In genomic region chr11:80396617-80397016, GRCm38 (mm10) we compare ENCODE assay signal across 35 mouse cellular contexts.
"Had no signal": no experiment of that assay in that cellular context is flagged by ENCODE, and none has a peak within 500 bp of the region (broad histone marks: within the 10 kb centered on the region; RNA-seq: fewer than 3 reads in every experiment).

No protein-coding gene starts in this region.

- DNase-seq: heart, postnatal 10 days; heart, postnatal 14 days; heart, postnatal 36 days; heart, postnatal 4 days; kidney, adult 11 months; kidney, adult 18-20 months; kidney, adult 2 months; kidney, adult 8-10 months; kidney, adult 9 months; kidney, postnatal 10 days; kidney, postnatal 14 days; kidney, postnatal 25 days; kidney, postnatal 36 days; kidney, postnatal 4 days; layer of hippocampus, adult 9-11 months; layer of hippocampus, postnatal 36 days had no signal

- H3K9me3 ChIP-seq: heart, embryonic 10.5 days; heart, embryonic 12.5 days; heart, embryonic 13.5 days; heart, embryonic 15.5 days; hindbrain, embryonic 10.5 days; hindbrain, embryonic 12.5 days; hindbrain, embryonic 13.5 days; hindbrain, embryonic 15.5 days; intestine, embryonic 15.5 days; kidney, embryonic 15.5 days had no signal

- H3K4me3 ChIP-seq: heart, embryonic 10.5 days; heart, embryonic 12.5 days; heart, embryonic 13.5 days; heart, embryonic 15.5 days; hindbrain, embryonic 10.5 days; hindbrain, embryonic 12.5 days; hindbrain, embryonic 13.5 days; hindbrain, embryonic 15.5 days; intestine, embryonic 15.5 days; kidney, embryonic 15.5 days; layer of hippocampus, adult 2 months had no signal

- H3K27ac ChIP-seq: heart, embryonic 10.5 days; heart, embryonic 13.5 days; heart, embryonic 15.5 days; hindbrain, embryonic 10.5 days; hindbrain, embryonic 12.5 days; hindbrain, embryonic 13.5 days; hindbrain, embryonic 14.5 days; hindbrain, embryonic 15.5 days; hindbrain, postnatal 0 days; intestine, embryonic 15.5 days; kidney, embryonic 15.5 days; kidney, postnatal 0 days; layer of hippocampus, adult 2 months had no signal

- H3K9ac ChIP-seq: heart, embryonic 12.5 days; heart, embryonic 13.5 days; heart, embryonic 15.5 days; hindbrain, embryonic 12.5 days; hindbrain, embryonic 13.5 days; hindbrain, embryonic 14.5 days; hindbrain, embryonic 15.5 days; intestine, embryonic 15.5 days; kidney, embryonic 15.5 days had no signal

- H3K4me2 ChIP-seq: heart, embryonic 11.5 days; heart, embryonic 12.5 days; heart, embryonic 13.5 days; heart, embryonic 15.5 days; hindbrain, embryonic 12.5 days; hindbrain, embryonic 13.5 days; hindbrain, embryonic 14.5 days; hindbrain, embryonic 15.5 days; intestine, embryonic 15.5 days; kidney, embryonic 15.5 days had no signal

- H3K27me3 ChIP-seq: heart, embryonic 12.5 days; heart, embryonic 13.5 days; heart, embryonic 15.5 days; hindbrain, embryonic 12.5 days; hindbrain, embryonic 13.5 days; hindbrain, embryonic 15.5 days; intestine, embryonic 15.5 days; kidney, embryonic 15.5 days had no signal

- H3K4me1 ChIP-seq: heart, embryonic 10.5 days; heart, embryonic 12.5 days; heart, embryonic 13.5 days; heart, embryonic 15.5 days; hindbrain, embryonic 10.5 days; hindbrain, embryonic 12.5 days; hindbrain, embryonic 13.5 days; hindbrain, embryonic 15.5 days; intestine, embryonic 15.5 days; kidney, embryonic 15.5 days had no signal

- ATAC-seq: hindbrain, embryonic 16.5 days; hindbrain, postnatal 0 days; inflammation-experienced regulatory T-cells, adult 6 months; intestine, embryonic 15.5 days; intestine, embryonic 16.5 days; intestine, postnatal 0 days had no signal
